Mouse (Mus musculus) testis, adult 2 months (tissue): ENCODE results near the gene Klhl31. TPM values are rescaled to one million over a fixed set of nuclear protein-coding genes. Genes with fewer than 3 reads are reported as not detected.

ENCODE experiments used
- H3K27ac ChIP-seq: fragments of 200-500 bp; 2 replicates; pipeline ENCODE4 v1.5.1; 2012; ENCODE audit warnings: low read depth, low read length; ENCODE audit not compliant: control insufficient read depth, insufficient read depth
- H3K27me3 ChIP-seq: fragments of 200-500 bp; 2 replicates; pipeline ENCODE4 v1.6.1; 2012; ENCODE audit warnings: mild to moderate bottlenecking, low read length, moderate library complexity; ENCODE audit not compliant: control insufficient read depth, insufficient read depth
- H3K36me3 ChIP-seq: fragments of 200-500 bp; 2 replicates; pipeline ENCODE4 v1.6.1; 2012; ENCODE audit warnings: mild to moderate bottlenecking, low read length; ENCODE audit not compliant: control insufficient read depth, insufficient read depth
- H3K4me1 ChIP-seq: fragments of 200-500 bp; 2 replicates; pipeline ENCODE4 v1.6.1; 2012; ENCODE audit warnings: low read length; ENCODE audit not compliant: control insufficient read depth, insufficient read depth
- H3K4me3 ChIP-seq: fragments of 200-500 bp; 2 replicates; pipeline ENCODE4 v1.5.1; 2012; ENCODE audit warnings: low read depth, mild to moderate bottlenecking, low read length, moderate library complexity, mixed read lengths; ENCODE audit not compliant: control insufficient read depth
- CTCF ChIP-seq: fragments of 200-500 bp; IDR thresholded peaks from 2 replicates; pipeline ENCODE4 v1.5.1; 2012; ENCODE audit warnings: low read depth, mild to moderate bottlenecking, inconsistent platforms, low read length, moderate library complexity; ENCODE audit not compliant: control insufficient read depth, insufficient read depth, insufficient replicate concordance
- POLR2A ChIP-seq: fragments of 200-500 bp; IDR thresholded peaks from 2 replicates; pipeline ENCODE4 v1.6.1; 2012; ENCODE audit warnings: low read depth, mild to moderate bottlenecking, inconsistent platforms, low read length, moderate library complexity; ENCODE audit not compliant: control insufficient read depth
- polyA plus RNA-seq: library from polyadenylated mRNA; depleted of rRNA; stranded (reverse); fragments of >200 nt; gene quantifications from 2 replicates; pipeline ENCODE4 v1.2.3, GENCODE M21; 2012; rRNA removed

Klhl31 gene
- polyA plus RNA-seq, 1 experiment, result 0.80 TPM

DNA sequence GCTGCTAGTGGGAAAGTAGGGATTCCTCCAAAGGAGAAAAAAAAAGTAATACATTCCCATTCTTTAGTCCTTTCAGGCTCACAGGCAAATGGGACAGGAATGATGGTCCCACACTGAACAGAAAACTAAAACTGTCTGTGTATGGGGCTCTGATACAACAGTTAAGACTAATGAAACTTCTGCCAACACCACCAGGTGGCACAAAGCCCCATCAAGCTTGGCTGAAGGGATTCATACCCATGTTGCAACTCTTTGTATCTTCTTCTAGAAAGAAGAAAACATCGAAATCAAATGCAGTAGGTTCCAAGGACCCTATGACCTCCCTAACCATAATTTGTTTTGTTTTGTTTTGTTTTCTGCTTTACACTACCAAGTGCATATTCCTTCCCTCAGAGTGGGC lies 57.1 kb downstream of the Klhl31 start:
- Histone ChIP-seq H3K36me3 (no peaks in the 10 kb centered on the region), H3K4me1 (no peaks in the 10 kb centered on the region), H3K27me3 (no peaks in the 10 kb centered on the region), H3K27ac (no peak overlapping the region), H3K4me3 (no peak overlapping the region)
- TF ChIP-seq POLR2A (no peak), CTCF (no peak)

DNA sequence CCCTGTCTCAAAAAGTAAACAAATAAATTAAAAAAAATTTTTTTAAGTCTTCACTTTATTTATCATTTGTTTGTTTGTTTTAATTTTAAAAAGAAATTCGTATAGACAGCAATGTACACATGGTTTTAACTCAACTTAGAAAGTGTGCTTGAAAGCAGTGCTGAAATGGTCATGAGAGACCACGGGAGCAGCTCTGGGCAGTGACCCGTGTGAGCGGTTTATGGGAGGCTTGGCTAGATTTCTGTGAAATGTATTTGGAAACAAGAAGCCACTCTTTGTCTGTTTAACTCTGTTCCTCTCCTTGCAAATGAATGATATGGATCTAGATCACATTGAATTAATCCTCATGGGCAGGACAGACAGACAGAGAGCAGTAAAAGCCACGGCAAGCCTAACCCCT lies 59.3 kb downstream of the Klhl31 start:
- no peaks in the 10 kb centered on the region for H3K36me3 ChIP-seq
- peaks cover 2% of the 10 kb centered on the region; the same call in 1 of the 2 replicates for H3K4me1 ChIP-seq
- H3K27ac ChIP-seq, result no peak overlapping the region
- no peak overlapping the region for H3K4me3 ChIP-seq
- TF ChIP-seq POLR2A (no peak), CTCF (no peak)
- H3K27me3 ChIP-seq, result no peaks in the 10 kb centered on the region

DNA sequence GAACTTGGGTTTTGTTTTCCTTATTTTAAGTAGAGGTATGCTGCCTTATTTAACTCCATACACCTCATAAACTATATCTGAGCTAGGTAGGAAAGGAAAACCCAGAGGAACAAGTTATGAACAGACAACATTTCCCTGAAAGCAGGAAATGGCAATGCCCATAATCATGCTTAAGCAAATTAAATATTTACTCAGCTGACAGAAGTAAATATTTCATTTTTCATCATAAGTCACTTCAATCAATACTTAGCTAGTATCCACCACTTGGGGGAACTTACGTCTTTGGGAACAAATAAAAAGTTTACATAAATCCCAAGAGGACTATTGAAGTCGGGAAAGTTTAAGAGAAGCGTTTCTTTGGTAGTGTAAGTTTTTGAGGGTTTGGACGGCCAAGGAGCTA lies 67.2 kb downstream of the Klhl31 start:
- Histone ChIP-seq H3K27ac (no peak overlapping the region), H3K27me3 (no peaks in the 10 kb centered on the region), H3K4me3 (no peak overlapping the region), H3K36me3 (no peaks in the 10 kb centered on the region), H3K4me1 (peaks cover 4% of the 10 kb centered on the region; the same call in 1 of the 2 replicates)
- TF ChIP-seq POLR2A (no peak), CTCF (no peak)

DNA sequence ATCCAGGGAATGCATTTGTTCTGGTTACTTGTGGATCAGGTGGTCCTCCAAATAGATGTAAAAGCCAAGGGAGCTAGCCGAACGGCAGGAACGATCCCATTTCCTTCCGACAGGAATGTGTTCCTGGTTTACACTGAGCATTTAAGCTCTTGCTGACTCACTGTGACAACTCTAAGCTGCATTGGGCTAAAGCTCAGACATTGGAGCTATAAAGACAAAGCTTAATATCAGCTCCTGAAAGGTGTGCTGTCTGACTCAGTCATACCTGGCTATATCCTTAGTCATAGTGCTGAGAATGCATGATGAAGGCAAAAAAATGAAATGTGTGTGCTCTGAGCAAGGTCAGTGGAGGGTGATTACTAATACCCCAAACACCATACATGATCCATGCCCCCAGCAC lies 67.8 kb downstream of the Klhl31 start:
- no peak overlapping the region for H3K4me3 ChIP-seq
- no peak overlapping the region for H3K27ac ChIP-seq
- TF ChIP-seq POLR2A (no peak), CTCF (no peak)
- no peaks in the 10 kb centered on the region for H3K27me3 ChIP-seq
- no peaks in the 10 kb centered on the region for H3K36me3 ChIP-seq
- H3K4me1 ChIP-seq, result peaks cover 4% of the 10 kb centered on the region; the same call in 1 of the 2 replicates

DNA sequence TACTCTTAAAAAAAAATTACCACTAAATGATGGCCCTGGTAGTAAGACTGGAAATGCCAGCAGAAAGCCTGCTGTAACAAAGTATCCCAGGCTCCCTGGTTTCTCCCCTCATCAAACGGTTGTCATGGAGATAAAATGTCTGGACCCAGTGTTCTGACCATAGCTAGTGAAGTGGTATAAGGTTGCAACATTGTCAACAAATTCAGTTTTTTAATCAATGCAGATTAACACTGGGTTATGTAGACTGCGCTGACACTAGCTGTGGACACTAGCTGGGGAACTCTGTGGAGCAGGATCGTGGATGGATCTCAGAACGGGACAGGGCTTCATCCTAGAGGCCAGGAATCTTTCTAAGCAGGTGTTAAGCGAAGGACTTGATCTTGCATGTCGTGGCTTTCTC lies 70.2 kb downstream of the Klhl31 start:
- H3K4me1 ChIP-seq, result peaks cover 2% of the 10 kb centered on the region; the same call in 1 of the 2 replicates
- no peaks in the 10 kb centered on the region for H3K36me3 ChIP-seq
- no peak for TF ChIP-seq CTCF
- TF ChIP-seq POLR2A, result no peak
- H3K4me3 ChIP-seq, result no peak overlapping the region
- no peaks in the 10 kb centered on the region for H3K27me3 ChIP-seq
- H3K27ac ChIP-seq, result no peak overlapping the region

DNA sequence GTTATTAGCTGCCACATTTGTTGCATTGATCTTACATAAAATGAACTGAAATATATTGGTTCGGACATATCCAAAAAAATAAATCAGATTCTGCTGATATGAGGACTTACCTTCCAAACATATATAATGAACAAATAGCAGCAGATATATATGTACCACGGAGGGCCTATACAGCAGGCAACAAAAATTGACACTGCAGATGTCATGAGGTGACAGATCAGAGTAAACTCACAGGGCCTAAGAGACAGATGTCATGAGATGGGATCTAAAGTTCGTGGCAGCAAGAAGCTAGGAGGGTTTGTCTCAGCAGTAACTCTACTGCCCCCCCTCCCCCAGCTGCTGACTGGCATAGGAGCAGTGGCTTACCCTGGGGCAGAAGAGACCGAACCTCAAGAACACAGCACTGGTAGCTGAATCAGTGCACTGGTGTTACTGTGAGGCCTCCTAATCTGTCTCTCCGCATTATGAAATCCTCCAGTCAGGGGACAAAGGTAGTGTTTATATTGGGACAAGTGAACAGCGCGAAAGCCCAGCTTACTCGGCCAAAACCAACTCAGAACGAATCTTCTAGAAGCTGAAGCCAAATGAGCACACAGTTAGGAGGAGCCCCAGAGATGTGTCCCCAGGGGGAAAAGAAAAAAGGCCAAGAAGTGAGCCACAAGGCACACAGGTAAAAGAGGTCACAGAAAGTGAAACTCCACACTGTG lies 71.3 kb downstream of the Klhl31 start:
- Histone ChIP-seq H3K27ac (no peak overlapping the region), H3K36me3 (no peaks in the 10 kb centered on the region), H3K27me3 (no peaks in the 10 kb centered on the region), H3K4me3 (no peak overlapping the region), H3K4me1 (peaks cover 2% of the 10 kb centered on the region; the same call in 1 of the 2 replicates)
- TF ChIP-seq POLR2A, result no peak
- no peak for TF ChIP-seq CTCF

DNA sequence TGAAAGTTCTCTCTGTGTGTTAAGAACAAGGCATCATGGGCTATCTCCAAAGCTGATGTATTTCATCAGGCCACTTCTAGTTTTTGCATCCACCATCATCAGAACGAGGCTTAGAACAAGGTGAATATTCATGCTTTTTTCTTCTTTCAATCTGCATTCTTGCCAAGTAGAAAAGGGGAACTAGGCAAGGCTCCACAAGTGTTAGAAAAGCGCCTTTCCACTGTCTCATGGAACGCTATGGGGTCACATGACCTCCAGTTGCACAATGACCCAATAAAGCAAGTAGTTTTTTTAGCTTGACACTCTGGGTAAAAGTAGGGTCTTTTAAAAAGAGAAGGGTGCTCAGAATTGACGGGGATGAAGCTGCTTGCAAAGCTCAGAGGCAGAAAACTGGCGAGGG lies 72.7 kb downstream of the Klhl31 start:
- no peak for TF ChIP-seq POLR2A
- TF ChIP-seq CTCF, result no peak
- H3K4me3 ChIP-seq, result no peak overlapping the region
- H3K27ac ChIP-seq, result no peak overlapping the region
- peaks cover 2% of the 10 kb centered on the region; the same call in 1 of the 2 replicates for H3K4me1 ChIP-seq
- no peaks in the 10 kb centered on the region for H3K36me3 ChIP-seq
- H3K27me3 ChIP-seq, result no peaks in the 10 kb centered on the region

Other genes with a start within 250 kb of the Klhl31 start
- gene Lrrc1, start 91.6 kb upstream of the Klhl31 start, polyA plus RNA-seq, result 106 and 234 TPM in 2 replicates
- gene Gclc, start 118.0 kb downstream of the Klhl31 start, polyA plus RNA-seq, result 11.1 and 12.9 TPM in 2 replicates